In genomic region chr1:40139798-40140532, GRCm38 (mm10) we compare ENCODE assay signal across 10 mouse cellular contexts.
DNase-seq lines count a peak whose midpoint lies in the region; ATAC-seq and TF ChIP-seq lines count a peak whose summit lies in the region.
"Had no signal": no experiment of that assay in that cellular context is flagged by ENCODE, and none has a peak within 500 bp of the region (broad histone marks: within the 10 kb centered on the region; RNA-seq: fewer than 3 reads in every experiment).

No protein-coding gene starts in this region.

- peak; percentile 53 for DNase-seq in hindbrain, postnatal 0 days (ENCODE audit: low spot score)
- peak; percentile 99 for DNase-seq in fibroblast of lung, adult 2 months (ENCODE audit: low read depth)
- peak; percentile 80 for DNase-seq in heart, postnatal 0 days (ENCODE audit: low spot score)
- peak; percentile 21 to 48 for DNase-seq in layer of hippocampus, postnatal 25 days (ENCODE audit: extremely low spot score in 1 of 2, low spot score in 1 of 2)
- DNase-seq in ovary, adult 18-20 months (ENCODE audit: low spot score) = peak; percentile 83
- no peak for DNase-seq in c-Kit-positive CD71-positive TER-119-positive erythroid progenitor cells, embryonic 14.5 days (ENCODE audit: low spot score)
- DNase-seq in yolk sac, embryonic 10.5 days (ENCODE audit: low spot score) = no peak

- H3K9ac ChIP-seq in hindbrain, postnatal 0 days (replicated peaks; ENCODE audit: low read length) = no peak overlapping the region
- no peak overlapping the region for H3K9ac ChIP-seq in hindbrain, embryonic 16.5 days (ENCODE audit: low read depth, low read length)
- H3K9ac ChIP-seq in heart, postnatal 0 days (replicated peaks; ENCODE audit: low read depth, low read length) = no peak overlapping the region
- H3K9ac ChIP-seq: midbrain, embryonic 12.5 days had no signal

- no peaks in the 10 kb centered on the region for H3K27me3 ChIP-seq in hindbrain, postnatal 0 days (ENCODE audit: insufficient read depth, low read length)
- no peaks in the 10 kb centered on the region for H3K27me3 ChIP-seq in hindbrain, embryonic 16.5 days (replicated peaks; ENCODE audit: control insufficient read depth, insufficient read depth, low read length)
- no peaks in the 10 kb centered on the region for H3K27me3 ChIP-seq in heart, postnatal 0 days (ENCODE audit: control insufficient read depth, insufficient read depth, low read length)
- H3K27me3 ChIP-seq: CH12.LX; midbrain, embryonic 12.5 days had no signal

- peak overlapping the region; percentile 15; the same call in 1 of the 2 replicates for H3K27ac ChIP-seq in hindbrain, postnatal 0 days
- H3K27ac ChIP-seq in hindbrain, embryonic 16.5 days (ENCODE audit: low read depth, low read length) = no peak overlapping the region
- H3K27ac ChIP-seq in heart, postnatal 0 days (ENCODE audit: low read depth) = peak overlapping the region; percentile 61
- H3K27ac ChIP-seq: midbrain, embryonic 12.5 days had no signal

- H3K36me3 ChIP-seq in hindbrain, postnatal 0 days (ENCODE audit: insufficient read depth, low read length) = no peaks in the 10 kb centered on the region
- no peaks in the 10 kb centered on the region for H3K36me3 ChIP-seq in hindbrain, embryonic 16.5 days (ENCODE audit: control insufficient read depth, insufficient read depth, low read length)
- no peaks in the 10 kb centered on the region for H3K36me3 ChIP-seq in heart, postnatal 0 days (replicated peaks; ENCODE audit: control insufficient read depth, insufficient read depth, low read length)
- H3K36me3 ChIP-seq: midbrain, embryonic 12.5 days had no signal

- 0 out of 2 replicates have a peak, but pooled peaks cover 4% of the 10 kb centered on the region for H3K4me1 ChIP-seq in hindbrain, postnatal 0 days (ENCODE audit: insufficient read depth, low read length)
- H3K4me1 ChIP-seq in hindbrain, embryonic 16.5 days (ENCODE audit: control insufficient read depth, insufficient read depth, low read depth, low read length) = no peaks in the 10 kb centered on the region
- peaks cover 8% of the 10 kb centered on the region for H3K4me1 ChIP-seq in heart, postnatal 0 days (ENCODE audit: control insufficient read depth, insufficient read depth)
- H3K4me1 ChIP-seq: midbrain, embryonic 12.5 days had no signal

- TF ChIP-seq CTCF in hindbrain, postnatal 0 days (IDR thresholded peaks at IDR 0.05; ENCODE audit: low read depth) = no peak
- TF ChIP-seq CTCF in heart, postnatal 0 days (IDR thresholded peaks at IDR 0.05; ENCODE audit: low read depth) = no peak

- H3K4me3 ChIP-seq in hindbrain, postnatal 0 days (ENCODE audit: low read length) = no peak overlapping the region
- no peak overlapping the region for H3K4me3 ChIP-seq in hindbrain, embryonic 16.5 days (ENCODE audit: low read length)
- no peak overlapping the region for H3K4me3 ChIP-seq in heart, postnatal 0 days (ENCODE audit: low read depth, low read length)
- H3K4me3 ChIP-seq: midbrain, embryonic 12.5 days had no signal

- WGBS in hindbrain, postnatal 0 days = 51% methylated on average over 14 of the region's 14 CpGs
- WGBS in hindbrain, embryonic 16.5 days = 68% methylated on average over 14 of the region's 14 CpGs
- WGBS in heart, postnatal 0 days = 21% methylated on average over 14 of the region's 14 CpGs

- no peak for ATAC-seq in hindbrain, postnatal 0 days
- no peak for ATAC-seq in hindbrain, embryonic 16.5 days
- ATAC-seq in heart, postnatal 0 days (ENCODE audit: insufficient read depth, low read depth) = peak; percentile 81

- H3K9me3 ChIP-seq in hindbrain, postnatal 0 days (ENCODE audit: low read length) = no peaks in the 10 kb centered on the region
- no peaks in the 10 kb centered on the region for H3K9me3 ChIP-seq in hindbrain, embryonic 16.5 days (ENCODE audit: control insufficient read depth, low read length)
- no peaks in the 10 kb centered on the region for H3K9me3 ChIP-seq in heart, postnatal 0 days (replicated peaks; ENCODE audit: control insufficient read depth, low read length)
- H3K9me3 ChIP-seq: midbrain, embryonic 12.5 days had no signal

- H3K4me2 ChIP-seq in hindbrain, postnatal 0 days (ENCODE audit: low read depth, low read length) = no peak overlapping the region
- H3K4me2 ChIP-seq in hindbrain, embryonic 16.5 days (ENCODE audit: low read length) = no peak overlapping the region
- H3K4me2 ChIP-seq in heart, postnatal 0 days (ENCODE audit: low read depth, low read length) = peak overlapping the region; percentile 19; the same call in 1 of the 2 replicates
- H3K4me2 ChIP-seq: midbrain, embryonic 12.5 days had no signal

- peak; percentile 32 for TF ChIP-seq EP300 in heart, postnatal 0 days (IDR thresholded peaks at IDR 0.05; ENCODE audit: low read depth)

Comparison
In these comparisons a context has a peak if more than half of its experiments do, and no peak if none do; other contexts are left out.
1. DNase-seq: peak in hindbrain, postnatal 0 days (single experiment), fibroblast of lung, adult 2 months (single experiment), heart, postnatal 0 days (single experiment), layer of hippocampus, postnatal 25 days (2 of 2) and ovary, adult 18-20 months (single experiment); none in c-Kit-positive CD71-positive TER-119-positive erythroid progenitor cells, embryonic 14.5 days (single experiment) and yolk sac, embryonic 10.5 days (single experiment).